Mouse (Mus musculus) heart, postnatal 25 days (tissue): ENCODE data around the gene Fdxr. TPM values are rescaled to one million over a fixed set of nuclear protein-coding genes. Genes with fewer than 3 reads are reported as not detected.

ENCODE experiments used
- DNase-seq: peaks from one replicate; pipeline ENCODE4 v3.0.0; 2022; ENCODE audit warnings: low spot score
- intact Hi-C: fragments of 180-260 bp; cut with DNase I; formaldehyde crosslinking; loops from one replicate; pipeline ENCODE4 v1.15.1; 2025
- total RNA-seq, 2 experiments: library from RNA; stranded (reverse); gene quantifications; 2 replicates each; pipeline ENCODE4 v1.2.3; 2021

Gene Fdxr
- total RNA-seq, 2 experiments from 2014 or later: 7.9 to 8.2 TPM

GRCm38 (mm10) chr11:115290919-115291318 is 14.1 kb upstream of the Fdxr start:
- intact Hi-C loops: no loop called here
- peak; percentile 75 for DNase-seq

- DNase-seq: no peak
- intact Hi-C loops: no loop called here
These were observed 13.5 kb upstream of the Fdxr start for GRCm38 (mm10) chr11:115290314-115290713.

- no peak for DNase-seq
These were observed 13.0 kb upstream of the Fdxr start for GRCm38 (mm10) chr11:115289885-115290284.

GRCm38 (mm10) chr11:115288305-115288704 is 11.5 kb upstream of the Fdxr start:
- intact Hi-C loops: no loop called here
- no peak for DNase-seq

More at GRCm38 (mm10) chr11:115289885-115290284, 13.0 kb upstream of the Fdxr start:
- intact Hi-C loops: no loop called here

GRCm38 (mm10) chr11:115287386-115287785 is 10.5 kb upstream of the Fdxr start:
- intact Hi-C loops: no loop called here
- DNase-seq: no peak

- no peak for DNase-seq
- intact Hi-C loops: no loop called here
These were observed 9.5 kb upstream of the Fdxr start for GRCm38 (mm10) chr11:115286201-115286993.

GRCm38 (mm10) chr11:115285282-115285681 is 8.4 kb upstream of the Fdxr start:
- intact Hi-C loops: no loop called here
- no peak for DNase-seq

GRCm38 (mm10) chr11:115283891-115284620 is 7.2 kb upstream of the Fdxr start:
- no peak for DNase-seq
- intact Hi-C loops: no loop called here

GRCm38 (mm10) chr11:115283486-115283765 is 6.6 kb upstream of the Fdxr start:
- DNase-seq: no peak
- intact Hi-C loops: no loop called here

GRCm38 (mm10) chr11:115282723-115283485 is 6.1 kb upstream of the Fdxr start:
- intact Hi-C loops: no loop called here
- no peak for DNase-seq

- peak; percentile 69 for DNase-seq
These were observed 5.4 kb upstream of the Fdxr start for GRCm38 (mm10) chr11:115282295-115282694.

GRCm38 (mm10) chr11:115279726-115280125 is 2.9 kb upstream of the Fdxr start:
- intact Hi-C loops: no loop called here
- DNase-seq: no peak

More at GRCm38 (mm10) chr11:115282295-115282694, 5.4 kb upstream of the Fdxr start:
- intact Hi-C loops: no loop called here

GRCm38 (mm10) chr11:115278176-115278575 is 1.3 kb upstream of the Fdxr start:
- intact Hi-C loops: no loop called here
- DNase-seq: no peak

- no peak for DNase-seq
- intact Hi-C loops: no loop called here
These were observed 740 bp upstream of the Fdxr start for GRCm38 (mm10) chr11:115277604-115277975.

- intact Hi-C loops: no loop called here
- no peak for DNase-seq
These were observed 896 bp downstream of the Fdxr start for GRCm38 (mm10) chr11:115275954-115276353.

GRCm38 (mm10) chr11:115275509-115275908 is 1.3 kb downstream of the Fdxr start:
- no peak for DNase-seq
- intact Hi-C loops: no loop called here

- no peak for DNase-seq
- intact Hi-C loops: loop anchor here (5.0 kb wide), 1 partner anchor 192 kb away; no protein-coding TSS in a partner anchor
These were observed 2.1 kb downstream of the Fdxr start for GRCm38 (mm10) chr11:115274771-115275170.

- no peak for DNase-seq
- intact Hi-C loops: loop anchor here (5.0 kb wide), 1 partner anchor 192 kb away; no protein-coding TSS in a partner anchor
These were observed 2.7 kb downstream of the Fdxr start for GRCm38 (mm10) chr11:115274178-115274577.

GRCm38 (mm10) chr11:115273735-115274134 is 3.1 kb downstream of the Fdxr start:
- no peak for DNase-seq
- intact Hi-C loops: loop anchor here (5.0 kb wide), 1 partner anchor 191 kb away; no protein-coding TSS in a partner anchor

- intact Hi-C loops: loop anchor here (5.0 kb wide), 1 partner anchor 191 kb away; no protein-coding TSS in a partner anchor
- no peak for DNase-seq
These were observed 3.9 kb downstream of the Fdxr start for GRCm38 (mm10) chr11:115272894-115273498.
